Mouse (Mus musculus): ENCODE results near the gene Prm1. TPM values are rescaled to one million over a fixed set of nuclear protein-coding genes. Genes with fewer than 3 reads are reported as not detected.
A peak's percentile ranks its signal among the peaks of the same experiment; 100 is the strongest.
"Not testable (repeated sequence)": the region's sequence is repeated elsewhere in the genome, so short reads cannot be mapped to it uniquely, and the experiment has no call there.

Gene Prm1
- polyA plus RNA-seq (2015; fragmentation: Nextera tagmentation; extraction: Ambion mirVana) = 0.51 TPM in 1 of 2 replicates, not detected in the other

DNA sequence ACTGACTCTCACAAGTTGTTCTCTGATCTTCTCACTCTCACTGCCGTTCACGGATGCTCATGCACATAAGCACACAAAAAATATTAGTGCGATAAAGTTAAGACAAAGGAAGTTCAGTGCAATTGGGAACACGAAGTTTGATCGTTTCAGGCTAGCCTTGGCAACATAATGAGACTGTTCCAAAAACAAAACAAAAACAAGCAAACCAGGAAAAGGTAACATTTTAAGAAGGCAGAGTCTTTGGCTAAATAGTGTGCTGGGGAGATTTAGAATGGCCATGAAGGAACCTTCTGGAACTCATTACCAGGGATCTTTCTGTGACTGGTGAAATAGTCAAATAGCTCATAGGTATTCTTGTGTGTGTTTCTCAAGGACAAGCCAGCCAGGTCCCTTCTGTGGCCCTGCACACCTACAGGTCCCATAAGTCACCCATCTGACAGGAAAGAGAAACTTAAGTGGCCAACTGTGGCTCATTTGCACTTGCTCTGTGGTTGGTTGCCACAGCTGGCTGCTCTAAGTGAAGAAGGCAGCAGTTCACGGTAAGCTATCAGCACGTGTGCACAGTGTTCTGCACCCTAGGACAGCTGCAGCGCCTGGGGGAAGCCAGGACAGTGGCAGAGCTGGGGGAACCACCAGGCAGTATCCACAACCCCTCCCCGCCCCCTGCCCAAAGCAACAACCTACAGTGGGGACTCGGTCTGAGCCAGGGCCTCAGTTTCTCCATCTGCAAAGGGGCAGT, at the start of gene Prm1:
Gene Prm1, minus strand, starts transcription at position 51 of the 739 bp plus-strand sequence.
- H3K4me2 ChIP-seq = no peak within 1 kb of the TSS
- H3K4me1 ChIP-seq = no peaks in the 10 kb centered on the region
- H3K9me3 ChIP-seq (replicated peaks) = no peaks in the 10 kb centered on the region
- no peak within 1 kb of the TSS for H3K27ac ChIP-seq
- H3K4me3 ChIP-seq (replicated peaks) = no peak within 1 kb of the TSS
- no peaks in the 10 kb centered on the region for H3K27me3 ChIP-seq
- no peak within 1 kb of the TSS for H3K9ac ChIP-seq
- WGBS = 75% methylated on average over 10 of the region's 10 CpGs
- no peaks in the 10 kb centered on the region for H3K36me3 ChIP-seq
- no peak for ATAC-seq (replicated peaks; ENCODE audit: low FRiP score)

DNA sequence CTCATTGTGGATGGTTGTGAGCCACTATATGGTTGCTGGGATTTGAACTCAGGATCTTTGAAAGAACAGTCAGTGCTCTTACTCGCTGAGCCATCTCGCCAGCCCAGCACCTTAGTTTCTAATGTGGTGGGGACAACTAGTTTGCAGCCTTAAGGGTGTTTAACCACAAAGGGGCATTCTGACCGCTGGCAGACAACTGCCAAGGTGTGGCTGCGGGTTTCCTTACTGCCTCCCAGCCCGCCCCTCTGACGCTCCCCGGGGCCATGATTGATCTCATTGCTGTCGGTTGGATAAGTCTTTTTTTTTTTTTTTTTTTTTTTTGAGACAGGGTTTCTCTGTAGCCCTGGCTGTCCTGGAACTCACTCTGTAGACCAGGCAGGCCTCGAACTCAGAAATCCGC, 46.6 kb upstream of the Prm1 start:
- ATAC-seq (replicated peaks; ENCODE audit: low FRiP score); H3K9ac ChIP-seq; H3K4me3 ChIP-seq (replicated peaks); H3K4me1 ChIP-seq; H3K4me2 ChIP-seq; H3K27me3 ChIP-seq; H3K9me3 ChIP-seq (replicated peaks); H3K36me3 ChIP-seq; H3K27ac ChIP-seq: not testable (repeated sequence)
- WGBS = 91% methylated on average over 10 of the region's 10 CpGs

DNA sequence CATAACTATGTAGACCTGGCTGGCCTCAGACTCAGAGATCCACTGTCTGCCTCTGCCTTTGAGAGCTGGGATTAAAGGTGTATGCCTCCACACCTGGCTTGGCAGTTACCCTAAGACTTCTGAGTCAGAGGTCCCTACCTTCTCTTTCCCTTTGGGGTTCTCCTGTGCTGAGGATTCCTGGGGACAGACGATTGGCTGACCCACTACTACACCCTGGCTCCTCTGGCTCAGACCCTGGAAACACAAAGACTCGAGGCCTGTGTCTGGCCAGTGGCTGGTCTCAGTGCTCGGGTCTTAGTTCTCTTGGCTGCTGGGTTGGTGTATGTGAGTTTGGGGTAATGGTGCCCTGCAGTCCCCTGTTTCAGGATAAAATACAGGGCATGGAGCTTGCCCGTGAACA, 45.3 kb upstream of the Prm1 start:
- H3K27ac ChIP-seq = no peak overlapping the region; the same call in 1 of the 2 replicates
- 56% methylated on average over 4 of the region's 4 CpGs for WGBS
- H3K4me1 ChIP-seq = peaks cover 8% of the 10 kb centered on the region
- no peak for ATAC-seq (replicated peaks; ENCODE audit: low FRiP score)
- H3K27me3 ChIP-seq = no peaks in the 10 kb centered on the region
- no peak overlapping the region for H3K4me3 ChIP-seq (replicated peaks)
- no peaks in the 10 kb centered on the region for H3K36me3 ChIP-seq
- no peak overlapping the region for H3K9ac ChIP-seq
- H3K9me3 ChIP-seq (replicated peaks) = no peaks in the 10 kb centered on the region
- H3K4me2 ChIP-seq = no peak overlapping the region

DNA sequence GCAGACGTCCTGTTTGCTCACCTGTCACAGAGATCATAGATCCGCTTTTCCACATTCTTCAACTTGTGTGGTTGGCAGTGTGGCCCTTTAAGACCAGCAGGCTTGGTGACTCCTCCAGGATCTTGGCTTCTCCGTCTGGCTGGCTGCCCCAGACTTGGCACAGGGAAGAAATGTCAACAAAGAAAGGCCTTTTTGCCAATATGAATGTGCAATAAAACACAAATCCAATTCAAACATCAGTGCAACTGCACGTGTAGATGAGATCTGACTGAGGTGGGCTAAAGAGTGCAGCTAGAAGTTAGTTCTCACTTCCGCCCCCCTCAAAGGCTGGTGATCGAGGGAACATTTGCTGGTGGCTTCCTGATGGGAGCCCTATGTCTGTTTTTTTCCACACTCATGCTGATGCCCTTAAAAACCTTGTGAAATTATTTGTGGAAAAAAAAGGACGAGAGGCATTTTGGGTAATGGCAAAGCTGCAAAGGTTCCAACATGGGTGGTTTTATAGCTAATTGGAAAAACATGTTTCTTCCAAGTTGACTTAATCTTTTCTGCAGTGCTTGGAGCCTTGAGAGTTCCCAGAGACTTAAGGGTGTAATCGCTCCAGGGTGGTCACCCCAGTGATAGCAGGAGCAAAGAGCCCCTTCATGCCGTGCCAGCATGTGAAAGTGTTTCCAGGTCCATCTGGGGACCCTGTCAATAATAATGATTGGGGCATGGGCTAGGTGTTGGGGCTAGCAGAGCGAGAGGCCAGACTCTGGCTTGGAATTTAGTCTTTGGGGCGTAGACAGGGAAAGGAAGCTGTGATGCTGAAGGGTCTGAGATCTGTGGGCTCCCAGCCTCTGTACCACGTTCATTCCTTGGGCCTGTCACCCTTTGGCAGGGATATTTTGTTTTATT, 44.6 kb upstream of the Prm1 start:
- Histone ChIP-seq H3K9me3 (replicated peaks) (no peaks in the 10 kb centered on the region), H3K27me3 (no peaks in the 10 kb centered on the region), H3K27ac (peak overlapping the region; percentile 1; the same call in 1 of the 2 replicates), H3K4me3 (replicated peaks) (no peak overlapping the region), H3K9ac (no peak overlapping the region), H3K36me3 (no peaks in the 10 kb centered on the region), H3K4me2 (no peak overlapping the region), H3K4me1 (peaks cover 8% of the 10 kb centered on the region)
- no peak for ATAC-seq (replicated peaks; ENCODE audit: low FRiP score)
- WGBS = 65% methylated on average over 12 of the region's 12 CpGs

DNA sequence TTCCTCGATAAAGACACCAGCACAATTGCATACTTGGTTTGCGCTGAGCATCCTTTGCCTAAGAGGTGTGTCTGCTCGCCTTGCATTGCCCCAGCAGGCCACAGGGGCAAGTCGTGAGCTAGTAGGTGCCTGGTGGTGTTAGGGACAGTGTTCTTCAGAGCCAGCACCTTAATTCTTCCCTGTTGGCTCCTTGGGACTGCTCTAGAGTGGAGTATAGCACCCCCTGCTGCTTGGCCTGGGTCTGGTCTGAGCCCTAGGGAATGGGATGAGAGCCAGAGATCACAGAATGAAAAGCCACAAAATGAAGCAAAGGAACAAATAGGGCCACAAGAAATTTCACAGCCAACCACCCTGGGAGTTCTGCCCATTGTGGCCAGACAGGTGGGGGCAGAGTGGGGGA, 40.9 kb upstream of the Prm1 start:
- Histone ChIP-seq H3K9ac (no peak overlapping the region), H3K27ac (no peak overlapping the region), H3K27me3 (no peaks in the 10 kb centered on the region), H3K4me2 (no peak overlapping the region), H3K4me3 (replicated peaks) (no peak overlapping the region), H3K36me3 (no peaks in the 10 kb centered on the region), H3K9me3 (replicated peaks) (no peaks in the 10 kb centered on the region), H3K4me1 (peaks cover 27% of the 10 kb centered on the region)
- WGBS = 53% methylated on average over 4 of the region's 4 CpGs
- ATAC-seq (replicated peaks; ENCODE audit: low FRiP score) = peak; percentile 68; the same call in 1 of the 2 replicates

DNA sequence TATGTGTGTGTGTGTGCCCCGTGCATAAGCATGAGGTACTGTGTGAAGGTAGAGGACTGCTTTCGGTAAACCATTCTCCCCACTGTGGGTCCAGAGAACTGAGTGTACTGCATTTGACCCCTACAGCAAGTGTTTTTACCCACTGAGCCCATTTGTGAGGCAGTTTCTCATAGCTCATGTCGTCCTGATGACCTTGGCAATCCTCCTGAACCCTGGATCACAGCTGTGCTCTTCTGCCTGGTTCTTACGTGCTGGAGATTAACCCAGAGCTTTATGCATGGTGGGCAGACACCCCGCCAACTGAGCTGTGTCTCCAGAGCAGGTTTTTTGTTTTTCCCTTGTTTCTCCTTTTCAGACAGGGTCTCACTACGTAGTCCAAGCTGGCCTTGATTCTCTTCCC, 40.3 kb upstream of the Prm1 start:
- no peaks in the 10 kb centered on the region for H3K9me3 ChIP-seq (replicated peaks)
- no peak overlapping the region for H3K4me3 ChIP-seq (replicated peaks)
- ATAC-seq (replicated peaks; ENCODE audit: low FRiP score) = no peak
- H3K27me3 ChIP-seq = no peaks in the 10 kb centered on the region
- no peak overlapping the region for H3K27ac ChIP-seq
- 0 out of 2 replicates have a peak, but pooled peaks cover 3% of the 10 kb centered on the region for H3K36me3 ChIP-seq
- peaks cover 27% of the 10 kb centered on the region for H3K4me1 ChIP-seq
- no peak overlapping the region for H3K4me2 ChIP-seq
- 74% methylated on average over 6 of the region's 6 CpGs for WGBS
- no peak overlapping the region for H3K9ac ChIP-seq

DNA sequence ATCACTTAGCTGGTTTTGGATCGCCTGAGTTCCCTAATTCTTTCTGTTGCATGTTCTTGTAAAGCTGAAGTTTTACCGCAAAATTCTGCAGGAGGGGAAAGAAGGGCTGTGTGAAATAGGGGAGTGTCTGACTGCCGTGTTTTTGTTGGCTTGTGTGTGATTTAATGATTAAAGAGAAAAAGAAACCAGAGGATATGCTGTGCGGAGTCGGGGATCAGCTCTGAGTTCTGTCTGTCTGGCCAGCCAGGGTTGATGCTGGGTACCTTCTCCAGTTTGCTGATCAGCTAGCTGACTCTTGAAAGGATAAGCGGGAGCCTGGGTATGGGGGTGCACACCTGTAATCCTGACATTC, 38.7 kb upstream of the Prm1 start:
- H3K27me3 ChIP-seq = no peaks in the 10 kb centered on the region
- H3K4me3 ChIP-seq (replicated peaks) = peak overlapping the region; percentile 31
- no peak for ATAC-seq (replicated peaks; ENCODE audit: low FRiP score)
- H3K4me2 ChIP-seq = peak overlapping the region; percentile 58
- peak overlapping the region; percentile 74 for H3K27ac ChIP-seq
- peak overlapping the region; percentile 19; the same call in 1 of the 2 replicates for H3K9ac ChIP-seq
- peaks cover 26% of the 10 kb centered on the region for H3K4me1 ChIP-seq
- H3K9me3 ChIP-seq (replicated peaks) = no peaks in the 10 kb centered on the region
- 0 out of 2 replicates have a peak, but pooled peaks cover 3% of the 10 kb centered on the region for H3K36me3 ChIP-seq
- 26% methylated on average over 6 of the region's 6 CpGs for WGBS

DNA sequence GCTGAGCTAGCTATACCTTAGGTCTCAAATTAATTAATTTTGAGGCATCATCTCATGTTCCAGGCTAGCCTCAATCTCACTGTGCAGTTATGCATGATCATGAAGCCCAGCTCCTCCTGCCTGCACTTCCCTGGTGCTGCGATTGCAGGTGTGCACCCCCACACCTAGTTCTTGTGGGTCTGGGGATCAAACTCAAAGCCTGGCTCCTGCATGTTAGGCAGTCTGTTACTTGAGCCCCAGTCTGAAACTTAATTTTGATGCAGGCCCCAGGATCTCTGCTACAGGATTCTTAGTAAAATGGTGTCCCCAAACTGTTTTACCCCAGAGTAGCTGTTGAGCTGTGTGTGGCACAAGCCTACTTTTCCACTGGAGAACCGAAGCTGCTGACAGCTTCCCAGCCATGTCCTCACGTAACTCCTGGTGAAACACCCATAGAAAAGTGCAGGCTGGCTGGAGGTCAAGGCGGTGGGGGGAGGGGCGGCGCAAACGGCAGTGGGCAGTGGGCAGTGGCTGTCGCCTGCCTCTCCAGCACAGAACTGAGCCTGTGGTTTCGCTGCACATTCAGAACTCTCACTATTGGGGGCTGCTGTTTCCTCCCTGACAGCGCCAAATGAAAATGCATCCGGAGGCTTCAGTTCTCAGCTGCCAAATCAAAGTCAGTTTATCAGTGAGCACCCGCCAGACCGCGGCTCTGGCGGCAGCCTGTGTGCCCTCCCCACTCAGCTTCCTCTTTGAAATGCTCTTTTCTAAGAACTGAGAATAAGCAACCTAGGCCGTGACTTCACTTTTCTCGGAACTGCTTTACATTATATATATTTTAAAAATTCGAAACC, 38.1 kb upstream of the Prm1 start:
- 0 out of 2 replicates have a peak, but pooled peaks cover 3% of the 10 kb centered on the region for H3K36me3 ChIP-seq

DNA sequence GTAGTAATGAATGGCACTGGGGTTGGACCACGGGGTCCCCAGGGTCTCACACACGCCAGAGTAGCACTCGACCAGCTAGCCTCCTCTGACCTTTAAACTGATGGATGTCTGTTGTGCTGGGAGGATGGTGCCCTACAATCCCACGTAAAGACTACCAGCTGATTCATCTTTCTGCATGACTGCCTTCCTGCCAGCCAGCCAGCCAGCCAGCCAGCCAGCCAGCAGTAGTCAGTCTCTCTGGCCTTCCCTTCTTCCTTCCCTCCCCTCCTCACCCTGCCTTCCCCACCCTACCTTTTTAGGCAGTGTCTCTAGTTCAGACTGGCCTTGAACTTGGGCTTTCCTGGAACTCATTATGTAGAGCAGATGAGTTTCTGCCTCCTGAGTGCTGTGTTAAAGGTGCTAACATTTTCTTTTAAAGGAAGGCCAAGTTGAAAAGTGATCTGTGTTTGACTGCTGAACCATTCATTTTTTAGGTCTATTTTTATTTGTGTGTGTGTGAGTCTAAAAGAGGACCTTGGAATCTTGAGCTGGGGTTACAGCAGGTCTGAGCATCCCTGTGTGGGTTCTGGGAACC, 36.7 kb upstream of the Prm1 start:
- Histone ChIP-seq H3K4me2 (no peak overlapping the region), H3K36me3 (0 out of 2 replicates have a peak, but pooled peaks cover 3% of the 10 kb centered on the region), H3K4me3 (replicated peaks) (no peak overlapping the region), H3K9me3 (replicated peaks) (no peaks in the 10 kb centered on the region), H3K27me3 (no peaks in the 10 kb centered on the region), H3K9ac (no peak overlapping the region), H3K4me1 (peaks cover 45% of the 10 kb centered on the region), H3K27ac (no peak overlapping the region)
- ATAC-seq (replicated peaks; ENCODE audit: low FRiP score) = no peak
- 41% methylated on average over 4 of the region's 4 CpGs for WGBS

More for the DNA sequence above, 38.1 kb upstream of the Prm1 start:
- peaks cover 32% of the 10 kb centered on the region for H3K4me1 ChIP-seq
- H3K27me3 ChIP-seq = no peaks in the 10 kb centered on the region
- WGBS = 10% methylated on average over 18 of the region's 18 CpGs
- no peaks in the 10 kb centered on the region for H3K9me3 ChIP-seq (replicated peaks)
- ATAC-seq (replicated peaks; ENCODE audit: low FRiP score) = no peak
- peak overlapping the region; percentile 19; the same call in 1 of the 2 replicates for H3K9ac ChIP-seq
- H3K4me2 ChIP-seq = peak overlapping the region; percentile 58
- peak overlapping the region; percentile 74 for H3K27ac ChIP-seq
- peak overlapping the region; percentile 31 for H3K4me3 ChIP-seq (replicated peaks)

DNA sequence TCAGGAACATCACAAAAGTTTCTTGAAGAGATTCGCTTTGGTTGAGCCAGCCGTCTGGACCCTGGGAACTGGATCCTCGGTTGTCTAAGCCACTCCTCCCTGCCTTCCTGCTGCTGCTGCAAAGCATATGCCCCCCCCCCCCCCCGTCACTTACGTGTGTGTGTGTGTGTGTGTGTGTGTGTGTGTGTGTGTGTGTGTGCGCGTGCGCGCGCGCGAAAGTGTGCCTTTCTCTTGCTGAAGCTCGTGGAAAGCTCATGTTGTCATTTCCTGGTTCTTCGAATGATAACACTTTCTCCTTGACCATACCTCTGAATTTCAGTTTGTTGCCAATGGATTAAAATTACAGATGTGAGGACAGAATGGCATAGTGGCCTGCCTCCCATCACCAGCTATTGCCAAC, 34.4 kb upstream of the Prm1 start:
- ATAC-seq (replicated peaks; ENCODE audit: low FRiP score) = no peak
- Histone ChIP-seq H3K9ac (no peak overlapping the region), H3K27me3 (no peaks in the 10 kb centered on the region), H3K27ac (0 out of 2 replicates have a peak overlapping the region, but pooled peaks have one; percentile 76), H3K36me3 (0 out of 2 replicates have a peak, but pooled peaks cover 3% of the 10 kb centered on the region), H3K9me3 (replicated peaks) (no peaks in the 10 kb centered on the region), H3K4me3 (replicated peaks) (no peak overlapping the region), H3K4me2 (no peak overlapping the region), H3K4me1 (peaks cover 64% of the 10 kb centered on the region)
- 75% methylated on average over 11 of the region's 14 CpGs for WGBS
